Mouse (Mus musculus): ENCODE data around the gene Heg1.
A peak's percentile ranks its signal among the peaks of the same experiment; 100 is the strongest.

Gene Heg1

DNA sequence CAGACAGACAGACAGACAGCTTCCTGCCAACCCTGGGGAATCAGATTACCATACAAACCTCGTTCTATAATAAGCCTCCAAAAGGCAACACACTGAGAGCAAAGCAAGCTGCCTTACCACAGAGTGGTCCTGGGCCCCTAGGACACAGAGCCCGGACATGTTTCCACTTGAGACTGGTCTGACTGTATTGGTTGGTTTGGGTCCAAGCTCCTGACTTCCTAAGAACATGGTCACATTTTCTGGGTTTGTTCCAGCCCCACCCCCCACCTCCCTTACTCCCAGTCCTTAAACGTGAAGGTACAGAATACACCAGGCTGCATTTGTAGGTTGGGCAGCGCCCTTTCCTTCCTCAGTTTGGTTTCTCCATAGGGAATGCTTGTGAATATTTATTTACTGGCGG is 57.6 kb downstream of the Heg1 start:
- no peak for DNase-seq (ENCODE audit: low read depth, low spot score)

DNA sequence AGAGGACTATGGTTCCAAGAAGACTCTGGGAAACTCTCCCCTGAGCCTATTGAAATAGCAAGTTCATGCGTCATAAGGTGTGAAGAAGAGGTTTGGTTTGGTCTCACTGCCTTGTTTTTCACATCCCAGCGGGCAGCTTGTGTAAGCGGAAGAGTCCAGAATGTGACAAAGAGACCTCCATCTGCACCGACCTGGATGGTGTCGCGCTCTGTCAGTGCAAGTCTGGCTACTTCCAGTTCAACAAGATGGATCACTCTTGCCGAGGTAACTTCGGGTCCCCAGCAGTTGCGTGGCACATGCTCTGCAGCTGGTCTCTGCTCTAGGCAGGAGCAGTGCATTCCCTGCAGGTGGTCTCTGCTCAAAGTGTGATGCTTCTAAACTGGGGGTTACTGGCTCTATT is 58.1 kb downstream of the Heg1 start:
- DNase-seq (ENCODE audit: low read depth, low spot score): no peak

DNA sequence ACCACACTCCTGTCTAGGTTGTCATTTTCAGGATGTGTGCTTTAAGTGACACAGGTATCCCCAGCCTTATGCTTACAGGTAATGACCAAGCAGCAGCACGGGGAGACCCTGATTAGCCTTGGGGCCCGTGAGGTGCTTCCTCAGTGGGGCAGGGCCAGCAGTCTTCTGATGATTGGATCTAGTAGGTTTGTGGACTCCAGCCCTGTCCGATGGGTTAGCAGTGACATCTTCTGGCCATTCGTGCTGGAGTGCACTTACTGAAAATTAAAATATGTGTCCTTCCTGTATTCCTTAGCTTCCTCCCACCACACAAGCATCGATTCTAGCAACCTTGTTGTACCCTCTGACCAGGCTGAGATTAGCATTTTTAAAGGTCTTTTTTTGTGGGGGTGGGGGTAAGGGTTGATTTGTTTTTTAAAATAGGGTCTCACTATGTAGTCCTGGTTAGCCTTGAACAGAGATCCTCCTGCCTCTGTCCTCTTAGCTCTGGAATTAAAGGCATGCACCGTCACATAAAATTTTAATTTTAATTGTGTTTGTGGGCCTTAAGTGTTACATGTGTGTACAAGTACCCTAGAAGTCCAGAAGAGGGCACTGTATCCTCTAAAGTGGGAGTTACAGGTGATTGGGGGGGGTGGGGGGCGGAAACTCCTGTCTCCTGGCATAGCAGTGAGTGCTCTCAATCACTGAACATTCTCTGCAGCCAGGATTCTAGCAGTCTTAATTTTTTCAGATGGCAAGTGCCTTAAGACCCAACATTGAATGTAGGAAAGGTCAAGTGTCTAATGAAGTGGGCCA is 60.7 kb downstream of the Heg1 start:
- DNase-seq (ENCODE audit: low read depth, low spot score): peak; percentile 78

DNA sequence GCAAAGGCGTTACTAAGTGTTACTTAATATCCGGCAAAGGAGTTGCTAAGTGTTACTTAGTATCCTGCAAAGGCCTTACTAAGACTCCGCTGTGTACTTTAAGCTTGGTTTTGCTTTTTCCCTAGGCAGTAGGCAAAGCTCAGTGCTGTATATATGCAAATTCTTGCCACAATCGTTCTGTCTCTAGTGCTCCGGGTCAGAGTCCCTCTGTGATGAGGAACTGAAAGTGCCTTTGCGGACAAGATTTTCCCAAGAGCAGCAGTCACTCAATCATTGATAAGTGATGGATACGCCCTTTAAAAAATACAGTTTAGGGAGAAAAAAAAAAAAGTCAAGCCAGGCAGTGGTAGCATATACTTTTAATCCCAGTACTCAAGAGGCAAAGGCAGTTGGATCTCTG is 61.3 kb downstream of the Heg1 start:
- no peak for DNase-seq (ENCODE audit: low read depth, low spot score)

DNA sequence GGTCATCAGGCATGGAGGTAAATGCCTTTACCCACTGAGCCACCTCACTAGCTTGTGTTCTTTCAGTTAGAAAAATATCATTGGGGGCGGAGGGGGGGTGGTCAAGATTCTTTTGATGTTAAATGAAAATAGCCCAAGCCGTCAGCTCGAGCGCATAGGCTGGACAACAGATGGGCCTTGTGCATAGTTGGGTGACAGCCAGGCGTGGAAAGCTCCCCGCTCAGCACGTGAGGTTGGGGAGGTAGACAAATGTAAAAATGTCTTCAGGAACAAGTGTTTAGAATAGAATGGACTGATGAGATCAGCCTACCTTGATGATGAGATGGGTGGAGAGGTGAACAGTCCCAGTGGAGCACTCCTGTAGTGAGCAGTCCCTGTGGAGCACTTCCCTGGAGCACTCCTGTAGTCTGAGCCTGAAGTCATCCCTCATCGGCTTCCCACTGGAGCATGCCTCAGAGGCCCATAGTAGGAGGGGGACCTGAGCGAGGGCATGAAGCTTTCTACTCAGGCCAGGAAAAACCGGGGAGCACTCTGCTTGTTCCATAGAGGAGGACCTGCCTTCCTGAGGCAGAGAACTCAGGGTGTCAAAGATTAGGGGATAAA is 62.0 kb downstream of the Heg1 start:
- no peak for DNase-seq (ENCODE audit: low read depth, low spot score)

DNA sequence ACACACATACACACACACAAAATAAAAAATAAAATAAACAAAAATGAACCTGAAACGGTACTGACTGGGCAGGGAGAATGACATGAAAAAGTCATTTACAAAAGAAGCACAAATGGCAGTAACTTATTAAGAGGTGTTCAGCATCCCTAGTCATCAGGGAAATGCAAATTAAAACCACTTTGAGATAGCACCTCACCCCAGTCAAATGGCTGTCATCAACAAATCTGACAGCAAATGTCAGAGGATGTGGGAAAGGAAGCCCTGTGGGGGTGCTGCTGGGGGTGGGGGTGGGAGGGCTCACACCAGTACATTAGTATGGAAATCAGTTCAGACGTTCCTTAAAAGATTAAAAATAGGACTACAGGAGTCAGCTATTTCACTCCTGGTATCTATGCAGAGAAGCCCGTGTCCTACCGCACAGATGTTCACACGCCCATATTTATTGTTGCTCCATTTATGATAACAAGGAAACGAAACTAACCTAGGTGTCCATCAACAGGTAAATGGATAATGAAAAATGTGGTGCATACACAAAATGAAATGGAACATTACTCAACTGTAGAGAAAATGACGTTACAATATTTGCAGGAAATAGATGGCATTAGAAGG is 63.3 kb downstream of the Heg1 start:
- no peak for DNase-seq (ENCODE audit: low read depth, low spot score)

DNA sequence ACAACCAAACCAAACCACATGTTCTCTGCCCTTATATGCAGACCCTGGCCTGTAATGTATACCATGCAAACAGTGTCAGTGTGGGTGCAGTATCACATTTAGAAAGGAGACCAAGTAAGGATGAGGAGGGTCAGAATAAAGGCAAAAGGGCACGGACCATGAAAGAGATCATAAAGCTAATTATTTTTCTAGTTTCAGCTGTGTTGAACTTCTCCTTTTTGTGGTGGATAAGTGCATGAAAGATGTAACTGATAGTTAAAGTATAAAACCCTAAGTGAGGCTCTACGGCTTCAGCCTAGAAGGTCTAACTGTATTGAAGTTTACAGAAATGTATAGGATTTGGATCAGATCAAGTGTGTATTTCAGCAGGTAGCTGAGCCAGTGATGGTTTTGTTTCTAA is 63.8 kb downstream of the Heg1 start:
- no peak for DNase-seq (ENCODE audit: low read depth, low spot score)

DNA sequence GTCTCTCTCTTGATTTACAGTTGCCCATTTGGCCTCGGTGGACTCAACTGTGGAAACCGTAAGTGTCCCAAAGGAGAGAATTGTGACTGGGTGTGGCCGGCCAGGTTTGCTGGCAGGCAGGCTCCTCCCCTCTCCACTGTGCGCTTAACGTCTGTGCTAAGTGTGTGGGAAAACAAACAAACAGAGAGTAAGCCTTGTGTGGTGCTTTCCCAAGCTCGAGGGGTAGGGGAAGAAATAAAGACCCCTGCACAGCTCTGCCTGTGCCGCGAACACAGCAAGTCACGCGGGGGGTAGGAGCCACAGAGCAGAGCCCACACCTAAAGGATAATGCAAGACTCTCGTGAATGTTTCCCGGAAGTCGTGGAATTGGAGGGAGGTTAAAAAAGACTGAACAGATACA is 67.0 kb downstream of the Heg1 start:
- peak; percentile 59 for DNase-seq (ENCODE audit: low read depth, low spot score)

DNA sequence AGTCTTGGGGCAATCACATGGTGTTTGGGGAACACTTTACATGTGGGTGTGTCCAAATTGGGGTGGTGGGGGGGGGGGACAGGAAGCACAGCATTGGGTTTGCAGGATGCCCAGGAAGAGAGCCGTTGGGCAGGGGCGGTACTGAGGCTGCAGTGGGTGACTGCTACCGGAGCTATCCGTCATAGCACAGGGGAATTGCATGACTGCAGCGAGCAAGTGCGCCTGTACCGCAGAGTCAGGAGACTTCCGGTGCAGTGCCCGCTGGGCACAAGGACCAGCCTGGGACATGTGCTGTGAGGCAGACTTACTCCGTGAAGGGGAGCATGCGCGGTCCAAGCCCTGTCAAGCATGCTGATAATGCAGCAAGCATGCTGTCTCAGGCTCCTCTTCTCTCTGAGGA is 67.4 kb downstream of the Heg1 start:
- peak; percentile 43 for DNase-seq (ENCODE audit: low read depth, low spot score)

DNA sequence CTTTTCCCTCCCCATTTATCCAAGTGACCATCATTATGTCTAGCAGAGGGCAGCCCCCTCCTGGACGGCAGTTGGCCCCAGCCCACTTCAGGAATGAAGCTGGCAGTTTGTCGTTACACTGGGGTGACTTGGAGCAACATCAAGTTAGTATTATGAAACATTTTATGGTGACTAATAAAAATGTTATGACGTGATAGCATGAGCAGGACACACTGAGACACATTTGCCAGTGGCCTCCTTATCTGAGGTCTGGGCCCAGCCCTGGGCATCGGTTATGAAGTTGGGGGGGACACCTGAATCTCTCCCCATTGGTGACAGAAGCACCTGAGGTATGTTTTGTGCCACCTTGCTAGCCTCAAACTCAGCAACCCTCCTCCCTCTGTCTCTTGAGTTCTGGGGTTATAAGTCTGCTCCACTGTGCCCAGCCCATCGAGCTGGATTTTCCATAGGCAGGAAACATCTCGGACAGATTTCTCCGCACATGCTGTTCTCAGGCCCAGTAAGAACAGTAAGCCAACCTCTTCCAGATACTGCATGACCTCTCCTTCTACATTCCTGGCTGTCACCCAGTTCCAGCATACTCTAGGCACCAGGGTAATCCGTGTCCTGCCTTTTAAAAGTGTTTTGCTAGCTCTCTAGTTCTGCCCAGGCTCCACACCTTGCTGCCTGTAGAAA is 68.9 kb downstream of the Heg1 start:
- no peak for DNase-seq (ENCODE audit: low read depth, low spot score)

DNA sequence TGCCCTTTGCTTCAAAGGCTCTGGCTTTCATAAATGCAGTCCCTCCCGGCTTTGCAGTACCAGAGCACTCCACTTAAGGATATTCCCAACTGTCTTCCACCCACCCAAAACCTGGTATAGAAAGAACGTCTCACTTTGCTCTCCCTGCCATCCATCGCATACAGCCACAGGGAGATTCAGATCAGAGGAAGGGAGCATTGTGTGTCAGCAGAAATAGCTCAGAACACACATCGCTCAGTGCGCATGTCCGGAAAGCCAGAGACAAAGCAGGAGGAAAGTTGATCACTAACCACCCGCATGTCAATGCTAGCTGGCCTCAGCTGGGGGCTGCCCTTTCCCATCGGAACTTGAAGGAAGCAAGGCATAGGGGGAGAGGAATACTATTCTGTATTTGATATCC is 71.1 kb downstream of the Heg1 start:
- peak; percentile 54 for DNase-seq (ENCODE audit: low read depth, low spot score)

DNA sequence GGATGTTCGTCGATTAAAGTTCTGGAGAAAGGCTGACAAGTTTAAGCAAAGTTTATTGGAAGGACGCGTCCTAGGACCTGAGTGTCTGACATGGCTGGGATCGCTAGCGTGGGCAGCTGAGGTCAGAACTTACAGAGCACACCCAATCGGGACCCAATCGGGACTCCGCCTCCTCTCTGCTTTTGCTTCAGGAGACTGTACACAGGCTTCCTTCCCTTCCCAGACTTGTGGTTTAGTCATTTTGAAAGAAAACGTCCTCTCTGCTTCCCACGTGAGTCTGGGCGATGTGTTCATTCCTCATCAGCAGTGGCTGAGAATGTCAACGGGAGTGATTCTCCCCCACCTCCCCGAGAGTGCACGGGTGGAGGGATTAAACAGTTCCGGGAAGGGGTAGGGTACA is 71.8 kb downstream of the Heg1 start:
- DNase-seq (ENCODE audit: low read depth, low spot score): peak; percentile 26

DNA sequence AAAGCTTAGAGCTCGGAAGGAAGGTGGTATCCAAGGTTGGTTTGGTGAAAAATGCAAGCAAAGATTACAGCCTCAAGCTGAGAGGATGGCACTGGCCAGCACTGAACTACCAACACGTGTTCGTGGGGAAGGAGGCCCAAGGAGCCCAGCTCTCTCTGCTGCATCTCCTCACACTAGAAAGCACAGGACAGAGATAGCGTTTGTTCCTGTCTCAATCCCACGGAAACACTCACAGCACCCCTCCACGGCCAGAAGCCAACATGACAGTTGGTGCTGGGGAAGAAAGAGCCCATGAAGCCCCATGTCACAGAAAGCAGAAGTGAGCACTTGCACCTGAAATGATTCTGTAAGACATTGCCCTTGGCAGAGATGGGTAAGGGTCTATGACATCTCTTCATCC is 72.2 kb downstream of the Heg1 start:
- DNase-seq (ENCODE audit: low read depth, low spot score): peak; percentile 28

DNA sequence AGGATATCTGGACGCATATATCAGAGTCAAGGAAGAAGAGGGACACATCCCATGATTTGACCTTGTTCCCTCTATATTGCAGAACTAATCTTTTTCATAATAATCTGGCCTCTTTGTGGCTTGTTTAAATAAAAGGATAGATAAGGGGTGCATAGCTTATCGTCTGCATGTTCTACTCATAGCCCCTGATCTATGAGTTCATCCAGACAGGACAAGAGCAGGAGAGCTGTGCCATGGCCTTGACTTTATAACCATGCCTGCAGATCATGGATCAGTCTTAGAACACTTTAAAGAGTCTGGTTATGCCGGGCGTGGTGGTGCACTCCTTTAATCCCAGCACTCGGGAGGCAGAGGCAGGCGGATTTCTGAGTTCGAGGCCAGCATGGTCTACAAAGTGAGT is 75.0 kb downstream of the Heg1 start:
- DNase-seq (ENCODE audit: low read depth, low spot score): no peak

DNA sequence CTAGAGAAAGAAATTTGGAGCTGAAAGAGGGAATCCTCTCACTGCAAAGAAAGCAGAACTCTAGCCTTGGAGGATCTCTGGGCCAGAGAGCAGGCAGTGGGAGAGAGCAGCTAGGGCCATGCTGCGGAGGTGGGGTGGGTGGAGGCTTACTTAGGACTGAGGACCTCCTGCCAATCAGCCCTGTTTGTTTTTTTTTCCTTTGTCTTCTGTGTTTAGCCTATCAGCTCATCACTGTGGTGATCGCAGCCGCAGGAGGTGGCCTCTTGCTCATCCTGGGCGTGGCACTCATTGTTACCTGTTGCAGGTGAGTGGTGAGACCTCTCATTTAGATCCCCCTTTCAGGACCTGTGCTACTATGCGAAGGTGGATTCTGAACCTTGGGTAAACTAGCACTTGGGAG is 76.4 kb downstream of the Heg1 start:
- DNase-seq (ENCODE audit: low read depth, low spot score): peak; percentile 52

DNA sequence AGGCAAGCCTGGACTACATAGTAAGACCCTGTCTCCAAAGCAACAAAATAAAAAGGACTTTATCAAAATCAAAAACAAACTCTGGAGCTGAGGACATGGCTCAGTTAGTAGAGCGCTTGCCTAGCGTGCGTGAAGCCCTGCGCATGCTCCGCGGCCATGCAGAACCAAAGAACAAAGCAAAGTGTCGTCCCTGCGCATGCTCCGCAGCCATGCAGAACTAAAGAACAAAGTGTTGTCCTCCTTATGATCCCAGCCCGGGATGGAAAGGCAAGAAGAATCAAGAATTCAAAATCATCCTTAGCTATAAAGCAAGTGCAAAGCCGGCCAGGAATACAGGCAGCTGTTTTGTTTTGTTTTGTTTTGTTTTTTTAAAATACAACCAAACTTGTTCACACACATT is 76.8 kb downstream of the Heg1 start:
- peak; percentile 72 for DNase-seq (ENCODE audit: low read depth, low spot score)

DNA sequence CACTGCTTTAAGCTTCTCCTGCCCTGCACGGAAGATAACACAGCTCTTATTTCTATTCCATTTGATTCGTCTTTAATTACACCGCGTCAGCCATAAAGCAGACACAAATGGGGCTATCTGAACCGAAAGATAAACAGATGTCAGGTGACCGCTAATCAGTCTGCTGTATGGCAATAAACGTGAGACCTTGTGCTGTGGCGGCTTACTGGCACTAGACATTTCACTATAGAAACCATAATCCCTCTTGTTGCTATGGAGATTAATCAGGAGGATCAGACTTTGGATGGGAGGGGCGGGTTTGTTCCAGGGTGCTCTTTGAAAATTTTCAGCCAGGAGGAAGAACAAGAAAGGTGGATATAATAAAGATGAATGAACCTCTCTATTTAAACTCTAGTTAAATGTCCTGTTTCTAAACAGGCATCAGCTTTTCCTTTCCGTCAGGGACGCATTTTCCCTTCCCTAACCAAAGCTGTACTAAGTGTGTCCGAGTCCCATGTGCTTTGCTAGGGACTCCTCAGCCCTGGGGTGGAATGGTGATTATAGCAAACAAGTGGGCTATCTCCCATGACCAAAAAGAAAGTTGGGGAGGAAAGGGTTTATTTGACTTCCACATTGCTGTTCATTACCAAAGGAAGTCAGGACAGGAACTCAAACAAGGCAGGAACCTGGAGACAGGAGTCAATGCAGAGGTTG is 80.5 kb downstream of the Heg1 start:
- no peak for DNase-seq (ENCODE audit: low read depth, low spot score)

DNA sequence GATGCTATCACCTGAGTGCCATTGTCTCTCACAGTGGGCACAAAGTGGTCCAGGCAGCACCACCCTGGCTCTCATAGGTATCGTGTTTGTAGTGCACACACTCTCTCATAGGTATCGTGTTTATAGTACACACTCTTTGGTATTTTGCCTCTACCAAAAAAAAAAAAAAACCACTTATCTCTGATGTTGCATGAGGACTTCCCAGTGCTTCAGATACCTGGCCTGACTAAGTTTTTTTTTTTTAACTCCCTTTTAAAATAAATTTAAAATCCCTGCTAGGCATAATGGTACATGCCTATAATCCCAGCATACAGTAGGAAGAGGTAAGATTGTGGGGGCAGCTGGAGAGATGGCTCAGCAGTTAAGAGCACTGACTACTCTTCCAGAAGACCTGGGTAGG is 81.3 kb downstream of the Heg1 start:
- no peak for DNase-seq (ENCODE audit: low read depth, low spot score)

DNA sequence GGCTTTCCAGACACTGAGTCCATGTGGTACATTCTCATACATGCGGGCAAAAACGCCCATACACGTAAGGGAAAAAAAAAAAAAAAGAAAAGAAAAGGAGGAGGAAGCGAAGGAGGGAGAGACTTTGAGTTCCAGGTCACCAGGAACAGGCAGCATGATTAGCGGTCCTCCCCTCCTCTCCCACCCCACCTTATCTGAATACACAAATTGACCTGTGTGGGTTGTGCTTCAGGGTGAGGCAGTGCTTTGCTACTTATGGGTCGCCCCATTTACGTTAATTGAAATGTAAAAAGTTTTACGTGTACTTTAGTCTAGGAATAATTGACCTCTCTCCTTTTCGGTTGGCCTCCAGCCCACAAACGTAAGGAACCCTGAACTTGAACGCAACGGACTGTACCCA is 82.1 kb downstream of the Heg1 start:
- DNase-seq (ENCODE audit: low read depth, low spot score): peak; percentile 40

DNA sequence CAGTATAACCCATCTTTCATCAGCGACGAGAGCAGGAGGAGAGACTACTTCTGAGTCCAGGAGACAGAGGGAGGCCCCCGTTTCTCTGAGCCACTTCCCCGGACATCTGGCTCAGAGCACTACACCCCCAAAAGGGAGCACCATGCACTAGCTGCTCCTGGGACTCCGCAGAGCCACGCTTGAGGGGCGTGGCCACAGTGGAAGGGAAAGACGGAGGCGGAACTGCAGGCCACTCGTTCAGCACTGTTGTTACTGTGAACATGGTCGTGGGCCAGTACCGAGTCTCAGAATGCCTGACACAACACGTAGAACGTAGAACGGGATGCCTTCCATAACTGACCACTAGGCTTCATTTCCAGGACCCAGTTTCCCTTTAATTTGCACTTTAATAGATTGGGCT is 82.6 kb downstream of the Heg1 start:
- peak; percentile 83 for DNase-seq (ENCODE audit: low read depth, low spot score)

DNA sequence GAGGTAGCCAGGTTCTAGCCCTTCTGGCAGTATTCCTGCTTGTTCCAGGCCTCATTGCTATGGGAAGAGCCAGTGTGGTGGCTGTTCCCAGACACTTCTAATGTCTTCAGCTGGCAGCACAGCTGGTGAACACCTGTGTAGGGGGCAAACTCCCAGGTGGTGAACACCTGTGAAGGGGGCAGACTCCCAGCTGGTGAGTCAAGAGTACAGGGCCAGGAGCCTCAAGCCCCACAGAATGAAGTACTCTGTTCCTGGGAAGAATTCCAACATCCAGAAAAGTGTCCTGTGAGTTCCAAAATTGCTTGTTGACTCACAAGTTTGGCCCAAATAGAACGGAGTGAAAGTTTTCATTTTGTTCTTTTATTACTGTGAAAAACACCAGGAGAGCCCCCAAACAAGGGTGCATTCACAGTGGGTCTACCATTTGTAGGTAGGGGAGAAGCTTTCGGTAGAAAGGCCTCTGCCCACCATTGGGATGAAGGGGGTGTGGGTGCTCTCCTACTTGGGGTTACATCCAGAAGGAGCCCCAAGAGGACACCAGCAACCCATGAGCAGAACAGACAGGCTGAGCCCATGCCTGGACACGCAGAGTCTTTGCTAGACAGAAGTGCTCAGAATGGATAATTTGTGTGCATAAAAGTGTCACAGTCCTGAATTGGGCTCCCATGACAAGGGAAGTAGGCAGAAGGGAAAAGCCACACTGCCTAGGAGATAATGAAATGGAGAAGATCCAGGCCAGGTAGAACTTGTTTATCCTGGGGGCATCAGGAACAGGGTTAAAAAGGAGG is 84.5 kb downstream of the Heg1 start:
- DNase-seq (ENCODE audit: low read depth, low spot score): no peak
